Mouse (Mus musculus) midbrain, postnatal 0 days (tissue): ENCODE measurements around the gene Tmem120b. TPM values are rescaled to one million over a fixed set of nuclear protein-coding genes. Genes with fewer than 3 reads are reported as not detected.
A peak's percentile ranks its signal among the peaks of the same experiment; 100 is the strongest.

Experiments used
- ATAC-seq: fragments of 200-750 bp; cut with Nextera tagmentation; 2 replicates; pipeline ENCODE4 v1.8.0; 2017; ENCODE audit warnings: moderate number of reproducible peaks, mild to moderate bottlenecking, moderate TSS enrichment, moderate library complexity; ENCODE audit not compliant: low FRiP score
- DNase-seq: peaks from one replicate; pipeline ENCODE4 v3.0.0-alpha.2; 2015; ENCODE audit warnings: low spot score
- H3K27ac ChIP-seq: fragments of 300-500 bp; sonication (generic); 2 replicates; pipeline ENCODE4 v1.5.1; 2014; ENCODE audit warnings: low read depth, mild to moderate bottlenecking, low read length, mixed read lengths
- H3K27me3 ChIP-seq: fragments of 300-500 bp; sonication (generic); 2 replicates; pipeline ENCODE4 v1.6.1; 2014; ENCODE audit warnings: low read length, control low read depth, mixed read lengths; ENCODE audit not compliant: insufficient read depth
- H3K36me3 ChIP-seq: fragments of 300-500 bp; sonication (generic); 2 replicates; pipeline ENCODE4 v1.6.1; 2014; ENCODE audit warnings: low read length, control low read depth, mixed read lengths; ENCODE audit not compliant: insufficient read depth
- H3K4me1 ChIP-seq: fragments of 300-500 bp; sonication (generic); 2 replicates; pipeline ENCODE4 v1.6.1; 2014; ENCODE audit warnings: mild to moderate bottlenecking, control low read depth, antibody characterized with exemption, low read length, mixed read lengths; ENCODE audit not compliant: insufficient read depth
- H3K4me2 ChIP-seq: fragments of 300-500 bp; sonication (generic); 2 replicates; pipeline ENCODE4 v1.6.1; 2014; ENCODE audit warnings: low read depth, mild to moderate bottlenecking, low read length, mixed read lengths; ENCODE audit not compliant: poor library complexity, severe bottlenecking
- H3K4me3 ChIP-seq: fragments of 300-500 bp; sonication (generic); 2 replicates; pipeline ENCODE4 v1.5.1; 2014; ENCODE audit warnings: low read depth, mild to moderate bottlenecking, low read length, moderate library complexity
- H3K9ac ChIP-seq: fragments of 300-500 bp; sonication (generic); replicated peaks from 2 replicates; pipeline ENCODE4 v1.6.1; 2014; ENCODE audit warnings: mild to moderate bottlenecking, low read length, moderate library complexity, mixed read lengths; ENCODE audit not compliant: poor library complexity, severe bottlenecking
- H3K9me3 ChIP-seq: fragments of 300-500 bp; sonication (generic); 2 replicates; pipeline ENCODE4 v1.6.1; 2016; ENCODE audit warnings: low read length, control low read depth
- CTCF ChIP-seq: IDR thresholded peaks from 2 replicates; pipeline ENCODE4 v1.5.1; 2016; ENCODE audit warnings: antibody characterized with exemption, mild to moderate bottlenecking
- WGBS: fragments of 180-500 bp; shearing (Covaris S2); extraction: QIAGEN DNeasy Blood & Tissue Kit; methylation state at CpG from one replicate; pipeline ENCODE4 v1.1.7; 2014; 5-methylcytosine and 5-hydroxymethylcytosine counted together
- polyA plus RNA-seq: library from polyadenylated mRNA; unstranded; fragments of >200 nt; fragmentation: Nextera tagmentation; extraction: Ambion mirVana; gene quantifications from 2 replicates; pipeline ENCODE4 v1.2.1, GENCODE M21; 2015
- total RNA-seq: library from RNA; depleted of rRNA; stranded (reverse); fragments of >200 nt; gene quantifications from 2 replicates; pipeline ENCODE4 v1.2.3, GENCODE M21; 2014

The Tmem120b gene
- total and polyA plus RNA-seq, 2 experiments from 2014 or later = 13.3 to 19.7 TPM

GRCm38 (mm10) chr5:123064207-123064606 lies 4.0 kb upstream of the Tmem120b start:
- Histone ChIP-seq H3K4me3 (no peak overlapping the region), H3K4me1 (no peaks in the 10 kb centered on the region), H3K9ac (no peak overlapping the region), H3K27ac (no peak overlapping the region), H3K27me3 (no peaks in the 10 kb centered on the region), H3K36me3 (no peaks in the 10 kb centered on the region), H3K4me2 (no peak overlapping the region), H3K9me3 (no peaks in the 10 kb centered on the region)
- ATAC-seq (no peak), DNase-seq (peak; percentile 94)
- peak; percentile 73 for TF ChIP-seq CTCF
- WGBS = 27% methylated on average over 6 of the region's 6 CpGs

DNA sequence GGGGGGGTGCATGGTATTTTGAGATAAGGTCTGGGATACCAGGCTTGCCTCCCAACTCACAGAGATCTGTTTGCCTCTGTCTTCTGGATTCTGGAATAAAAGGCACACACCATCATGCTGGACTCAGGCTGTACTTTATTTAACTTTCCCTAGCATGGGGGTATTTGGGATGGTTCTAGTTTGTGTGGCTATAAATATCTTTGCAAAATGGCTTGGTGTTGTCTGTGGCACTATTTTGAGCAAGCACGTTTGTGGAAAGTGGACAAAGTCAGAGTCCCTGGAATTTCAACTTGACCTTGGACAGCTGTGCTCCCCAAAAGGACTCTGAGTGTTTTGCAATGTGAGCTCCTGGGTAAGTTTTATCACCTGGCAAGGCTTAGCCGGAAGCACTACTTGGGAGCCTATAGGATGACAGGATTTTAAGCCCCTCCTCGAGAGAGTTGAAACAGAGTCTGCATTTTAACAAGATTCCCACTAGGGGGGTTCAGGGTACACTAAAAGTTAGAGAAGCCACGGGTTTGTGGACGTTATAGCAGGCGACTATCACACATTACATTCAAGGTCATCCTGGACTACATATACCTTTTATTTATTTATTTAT lies 720 bp upstream of the Tmem120b start:
- no peak overlapping the region for H3K27ac ChIP-seq
- no peak overlapping the region for H3K9ac ChIP-seq
- peak; percentile 52 for TF ChIP-seq CTCF
- WGBS = 24% methylated on average over 6 of the region's 6 CpGs
- no peaks in the 10 kb centered on the region for H3K27me3 ChIP-seq
- DNase-seq (peak; percentile 69), ATAC-seq (0 out of 2 replicates have a peak, but pooled peaks have one; percentile 38)
- H3K4me3 ChIP-seq = no peak overlapping the region
- no peaks in the 10 kb centered on the region for H3K9me3 ChIP-seq
- H3K36me3 ChIP-seq = no peaks in the 10 kb centered on the region
- H3K4me2 ChIP-seq = no peak overlapping the region
- H3K4me1 ChIP-seq = no peaks in the 10 kb centered on the region

DNA sequence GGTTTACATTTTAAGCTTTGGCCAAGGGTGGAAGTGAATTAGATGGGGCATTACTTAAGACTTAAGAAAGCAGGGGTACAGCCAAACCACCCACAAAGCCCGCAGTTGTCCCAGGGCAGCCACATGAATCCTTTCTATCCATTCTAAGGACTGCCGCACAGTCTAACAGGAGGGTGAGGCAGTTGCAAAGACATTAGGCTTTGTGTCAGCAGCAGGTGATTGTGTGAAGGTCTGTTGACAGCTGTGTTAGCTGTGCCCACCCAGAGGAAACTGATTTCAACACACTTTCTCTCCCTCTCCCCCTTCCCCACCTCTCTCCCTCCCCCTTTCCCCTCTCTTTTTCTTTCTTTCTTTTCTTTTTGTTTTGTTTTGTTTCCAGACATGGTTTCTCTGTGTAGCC lies 499 bp downstream of the Tmem120b start:
- no peak overlapping the region for H3K4me3 ChIP-seq
- 86% methylated on average over 2 of the region's 2 CpGs for WGBS
- no peak overlapping the region for H3K27ac ChIP-seq
- no peak for TF ChIP-seq CTCF
- no peak overlapping the region for H3K9ac ChIP-seq
- H3K36me3 ChIP-seq = no peaks in the 10 kb centered on the region
- ATAC-seq = no peak
- no peak for DNase-seq
- H3K27me3 ChIP-seq = no peaks in the 10 kb centered on the region
- no peaks in the 10 kb centered on the region for H3K9me3 ChIP-seq
- H3K4me2 ChIP-seq = no peak overlapping the region
- H3K4me1 ChIP-seq = no peaks in the 10 kb centered on the region

- H3K4me3 ChIP-seq = peak overlapping the region; percentile 84
- no peak for TF ChIP-seq CTCF
- peak overlapping the region; percentile 63 for H3K27ac ChIP-seq
- H3K27me3 ChIP-seq = no peaks in the 10 kb centered on the region
- H3K9ac ChIP-seq = peak overlapping the region; percentile 76
- WGBS = 9% methylated on average over 39 of the region's 45 CpGs
- no peaks in the 10 kb centered on the region for H3K36me3 ChIP-seq
- H3K9me3 ChIP-seq = no peaks in the 10 kb centered on the region
- DNase-seq (peak; percentile 93), ATAC-seq (peak; percentile 91)
- H3K4me2 ChIP-seq = peak overlapping the region; percentile 95
- peaks cover 7% of the 10 kb centered on the region; the same call in 1 of the 2 replicates for H3K4me1 ChIP-seq
These were observed 7.6 kb downstream of the Tmem120b start for GRCm38 (mm10) chr5:123075576-123076418.

- no peaks in the 10 kb centered on the region for H3K9me3 ChIP-seq
- H3K9ac ChIP-seq = peak overlapping the region; percentile 76
- no peaks in the 10 kb centered on the region for H3K27me3 ChIP-seq
- H3K36me3 ChIP-seq = no peaks in the 10 kb centered on the region
- H3K4me3 ChIP-seq = peak overlapping the region; percentile 84
- peak; percentile 63 for DNase-seq
- H3K4me2 ChIP-seq = peak overlapping the region; percentile 95
- 4% methylated on average over 35 of the region's 35 CpGs for WGBS
- peaks cover 7% of the 10 kb centered on the region; the same call in 1 of the 2 replicates for H3K4me1 ChIP-seq
- ATAC-seq = peak; percentile 78
- peak overlapping the region; percentile 63; the same call in 1 of the 2 replicates for H3K27ac ChIP-seq
- TF ChIP-seq CTCF = no peak; the same call in 1 of the 2 replicates
These were observed 8.4 kb downstream of the Tmem120b start for GRCm38 (mm10) chr5:123076419-123077281.
